Mouse (Mus musculus) heart, adult 2 months (tissue): Measurements from ENCODE around the gene Ptpre. TPM values are rescaled to one million over a fixed set of nuclear protein-coding genes. Genes with fewer than 3 reads are reported as not detected.

Source experiments
- DNase-seq, 2 experiments: peaks; one replicate each; pipeline ENCODE4 v3.0.0; 2021
- H3K27ac ChIP-seq: fragments of 200-600 bp; 2 replicates; pipeline ENCODE4 v1.8.1; 2022
- H3K27me3 ChIP-seq: fragments of 200-500 bp; 2 replicates; pipeline ENCODE4 v1.6.1; 2012; ENCODE audit warnings: mild to moderate bottlenecking, low read length, inconsistent platforms, mixed read lengths; ENCODE audit not compliant: control insufficient read depth, insufficient read depth
- H3K36me3 ChIP-seq: fragments of 200-500 bp; 2 replicates; pipeline ENCODE4 v1.6.1; 2012; ENCODE audit warnings: low read length, inconsistent platforms; ENCODE audit not compliant: control insufficient read depth, insufficient read depth
- H3K4me1 ChIP-seq: fragments of 200-500 bp; 2 replicates; pipeline ENCODE4 v1.6.1; 2011; ENCODE audit warnings: low read length; ENCODE audit not compliant: control insufficient read depth, insufficient read depth
- H3K4me3 ChIP-seq: fragments of 200-600 bp; 2 replicates; pipeline ENCODE4 v1.8.1; 2022
- H3K79me2 ChIP-seq: fragments of 200-500 bp; replicated peaks from 2 replicates; pipeline ENCODE4 v1.6.1; 2012; ENCODE audit warnings: mild to moderate bottlenecking, inconsistent platforms, low read length, moderate library complexity, mixed read lengths; ENCODE audit not compliant: control insufficient read depth, insufficient read depth
- H3K9ac ChIP-seq: fragments of 200-500 bp; 2 replicates; pipeline ENCODE4 v1.6.1; 2012; ENCODE audit warnings: low read depth, mild to moderate bottlenecking, control low read depth, inconsistent platforms, low read length, mixed read lengths
- CTCF ChIP-seq: fragments of 200-600 bp; IDR thresholded peaks from 2 replicates; pipeline ENCODE4 v1.8.1; 2022; ENCODE audit warnings: antibody characterized with exemption, mild to moderate bottlenecking, moderate library complexity
- EP300 ChIP-seq: fragments of 200-500 bp; IDR thresholded peaks from 2 replicates; pipeline ENCODE4 v1.6.1; 2011; ENCODE audit warnings: low read depth, low read length, control low read depth; ENCODE audit not compliant: insufficient read depth
- POLR2A ChIP-seq: fragments of 200-500 bp; IDR thresholded peaks from 2 replicates; pipeline ENCODE4 v1.6.1; 2011; ENCODE audit warnings: mild to moderate bottlenecking, low read depth, low read length, control low read depth; ENCODE audit not compliant: insufficient read depth
- WGBS: fragments of 180-500 bp; shearing (Covaris S2); methylation state at CpG from one replicate; pipeline ENCODE4 v1.1.7; 2018; 5-methylcytosine and 5-hydroxymethylcytosine counted together
- intact Hi-C: fragments of 180-260 bp; cut with DNase I; formaldehyde crosslinking; loops from one replicate; pipeline ENCODE4 v1.15.1; 2025
- polyA plus RNA-seq: library from polyadenylated mRNA; depleted of rRNA; stranded (reverse); fragments of >200 nt; gene quantifications from 2 replicates; pipeline ENCODE4 v1.2.3, GENCODE M21; 2012
- total RNA-seq, 2 experiments: library from RNA; stranded (reverse); gene quantifications; 2 replicates each; pipeline ENCODE4 v1.2.3; 2021

The Ptpre gene
- total and polyA plus RNA-seq, 3 experiments: 2.8 to 4.1 (median 3.1) TPM

DNA sequence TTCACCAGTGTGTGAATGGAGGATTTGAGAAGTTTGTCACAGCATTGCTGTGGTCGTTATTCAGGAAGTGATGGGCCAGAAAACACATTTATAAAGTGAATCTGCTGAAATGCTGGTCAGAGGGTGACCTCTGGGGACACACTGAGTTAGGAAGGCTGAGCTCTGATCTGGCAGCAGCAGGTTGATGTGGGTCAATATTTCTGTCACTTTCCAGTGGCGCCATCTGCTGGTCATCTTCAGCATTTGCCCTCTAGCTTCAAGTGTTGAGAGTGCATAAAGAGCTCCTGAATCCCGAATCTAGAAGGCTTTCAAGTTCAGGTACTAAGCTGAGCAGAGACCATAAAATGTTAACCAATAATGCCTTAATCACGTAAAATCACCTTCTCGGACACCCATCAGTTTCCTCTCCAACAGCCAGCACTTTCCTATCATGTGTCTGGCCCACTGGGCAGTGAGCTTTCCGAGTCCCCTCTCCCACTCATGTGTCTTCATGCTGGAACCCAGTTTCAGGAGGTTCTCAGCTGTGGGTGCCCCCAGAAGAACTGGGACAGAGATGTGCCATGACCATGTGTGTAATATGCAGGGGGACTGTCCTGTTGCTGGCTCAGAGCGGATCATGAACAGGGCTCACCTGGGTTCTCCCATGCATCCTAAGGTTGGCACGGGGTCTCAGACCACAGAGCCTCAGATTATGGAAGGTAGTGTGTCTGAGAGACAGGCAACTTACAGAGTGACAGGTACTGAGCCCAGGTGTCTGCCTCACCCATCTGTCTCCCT, 94.7 kb downstream of the Ptpre start:
- intact Hi-C loops: loop anchor here (1.0 to 5.0 kb wide), 2 partner anchors 95 to 230 kb away; partner anchors contain the start of gene Ptpre

DNA sequence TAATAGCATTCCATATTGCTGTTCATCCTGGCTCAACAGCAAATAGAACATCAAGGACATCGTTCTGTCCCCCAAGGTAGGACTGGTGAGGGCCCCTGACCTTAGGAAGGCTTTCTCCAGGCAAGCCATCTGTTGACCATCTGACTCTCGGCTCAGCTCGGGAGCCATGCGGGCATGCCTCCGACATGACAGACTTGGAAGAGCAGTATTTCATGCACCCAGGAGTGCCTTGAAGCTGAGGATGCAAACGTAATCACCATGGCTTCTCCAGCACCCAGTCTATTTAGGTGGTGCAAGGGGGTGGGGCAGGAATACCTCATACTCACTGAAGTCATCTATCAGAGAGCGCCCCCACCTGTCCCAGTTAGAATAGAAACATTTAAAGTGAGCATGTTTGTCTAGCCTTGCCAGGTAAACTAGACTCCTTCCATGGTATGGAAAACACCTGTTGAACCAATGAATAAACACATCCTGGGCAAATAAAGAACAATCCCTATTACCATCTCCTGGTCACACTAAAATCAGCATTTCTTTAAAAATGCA, 95.5 kb downstream of the Ptpre start:
- Histone ChIP-seq H3K4me1 (peaks cover 4% of the 10 kb centered on the region), H3K36me3 (no peaks in the 10 kb centered on the region), H3K27me3 (no peaks in the 10 kb centered on the region), H3K4me3 (no peak overlapping the region), H3K9ac (no peak overlapping the region), H3K79me2 (no peaks in the 10 kb centered on the region), H3K27ac (no peak overlapping the region)
- TF ChIP-seq POLR2A: no peak
- TF ChIP-seq CTCF: no peak
- TF ChIP-seq EP300: no peak
- intact Hi-C loops: loop anchor here (5.0 kb wide), 1 partner anchor 230 kb away; no protein-coding TSS in a partner anchor
- DNase-seq: no peak
- 88% methylated on average over 7 of the region's 7 CpGs for WGBS

More for the DNA sequence above, 94.7 kb downstream of the Ptpre start:
- no peak overlapping the region for H3K4me3 ChIP-seq
- H3K79me2 ChIP-seq: no peaks in the 10 kb centered on the region
- peak; percentile 71 to 80 for DNase-seq
- WGBS: 51% methylated on average over 8 of the region's 8 CpGs
- H3K27me3 ChIP-seq: no peaks in the 10 kb centered on the region
- no peak overlapping the region for H3K27ac ChIP-seq
- H3K36me3 ChIP-seq: no peaks in the 10 kb centered on the region
- no peak overlapping the region for H3K9ac ChIP-seq
- TF ChIP-seq POLR2A: no peak
- peak; percentile 82; the same call in 1 of the 2 replicates for TF ChIP-seq EP300
- TF ChIP-seq CTCF: peak; percentile 97
- H3K4me1 ChIP-seq: no peaks in the 10 kb centered on the region

DNA sequence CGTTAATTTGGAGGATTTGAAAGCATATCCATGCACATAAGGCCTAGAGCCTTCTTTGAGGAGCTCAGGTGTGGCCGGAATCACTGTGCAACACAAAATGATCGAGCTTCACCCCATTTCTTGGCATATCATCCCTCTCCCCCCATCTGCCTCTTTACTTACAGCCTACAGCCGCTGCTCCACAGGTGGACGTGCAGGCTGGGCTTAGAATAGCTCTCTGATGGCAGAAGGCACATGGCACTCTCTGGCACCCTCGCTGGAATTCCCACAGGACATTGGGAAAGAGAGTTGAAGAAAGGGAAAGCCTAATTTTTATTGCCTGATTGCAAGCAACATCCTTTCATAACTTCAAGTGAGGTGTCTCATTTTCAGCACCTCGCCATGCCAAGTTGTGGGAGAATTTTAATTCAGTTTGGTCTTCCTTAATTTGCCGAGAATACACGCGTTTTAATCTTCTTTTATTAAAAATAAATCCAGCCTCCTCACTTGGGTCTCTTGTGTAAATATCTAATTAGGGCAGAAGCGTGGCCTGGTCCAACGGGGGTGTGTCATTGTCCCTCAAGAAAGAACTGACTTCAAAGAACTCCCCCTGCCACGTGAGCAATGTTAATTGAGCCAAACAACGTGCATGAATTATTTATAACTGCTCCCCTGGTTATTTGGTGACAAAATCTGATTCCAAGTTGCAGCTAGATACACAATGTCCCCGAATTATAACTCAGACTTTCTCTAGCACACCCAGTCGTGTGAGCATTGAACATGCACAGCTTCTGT, 97.8 kb downstream of the Ptpre start:
- no peaks in the 10 kb centered on the region for H3K79me2 ChIP-seq
- H3K9ac ChIP-seq: no peak overlapping the region
- H3K27ac ChIP-seq: no peak overlapping the region
- H3K4me1 ChIP-seq: peaks cover 4% of the 10 kb centered on the region
- DNase-seq: no peak
- no peak overlapping the region for H3K4me3 ChIP-seq
- TF ChIP-seq POLR2A: no peak
- TF ChIP-seq CTCF: no peak
- TF ChIP-seq EP300: no peak
- no peaks in the 10 kb centered on the region for H3K27me3 ChIP-seq
- intact Hi-C loops: loop anchor here (5.0 kb wide), 1 partner anchor 233 kb away; no protein-coding TSS in a partner anchor
- H3K36me3 ChIP-seq: no peaks in the 10 kb centered on the region
- WGBS: 82% methylated on average over 16 of the region's 16 CpGs

GRCm38 (mm10) chr7:135637406-135637980, 100.2 kb downstream of the Ptpre start:
- Histone ChIP-seq H3K4me1 (peaks cover 4% of the 10 kb centered on the region), H3K9ac (no peak overlapping the region), H3K36me3 (no peaks in the 10 kb centered on the region), H3K27me3 (no peaks in the 10 kb centered on the region), H3K79me2 (no peaks in the 10 kb centered on the region), H3K27ac (no peak overlapping the region), H3K4me3 (no peak overlapping the region)
- intact Hi-C loops: no loop called here
- no peak for DNase-seq
- WGBS: 54% methylated on average over 13 of the region's 13 CpGs
- TF ChIP-seq EP300 (no peak), POLR2A (no peak)

GRCm38 (mm10) chr7:135639361-135639760, 102.1 kb downstream of the Ptpre start:
- Histone ChIP-seq H3K36me3 (no peaks in the 10 kb centered on the region), H3K79me2 (no peaks in the 10 kb centered on the region), H3K4me1 (peaks cover 4% of the 10 kb centered on the region), H3K27me3 (no peaks in the 10 kb centered on the region), H3K4me3 (no peak overlapping the region), H3K27ac (no peak overlapping the region), H3K9ac (no peak overlapping the region)
- no peak for DNase-seq
- 49% methylated on average over 2 of the region's 2 CpGs for WGBS
- intact Hi-C loops: no loop called here
- TF ChIP-seq POLR2A: no peak
- no peak for TF ChIP-seq EP300
- TF ChIP-seq CTCF: no peak
